Mouse (Mus musculus): ENCODE measurements around the gene Gm26938. TPM values are rescaled to one million over a fixed set of nuclear protein-coding genes. Genes with fewer than 3 reads are reported as not detected.

The Gm26938 gene
- polyA plus RNA-seq, 1 experiment from 2014 or later: not detected

DNA sequence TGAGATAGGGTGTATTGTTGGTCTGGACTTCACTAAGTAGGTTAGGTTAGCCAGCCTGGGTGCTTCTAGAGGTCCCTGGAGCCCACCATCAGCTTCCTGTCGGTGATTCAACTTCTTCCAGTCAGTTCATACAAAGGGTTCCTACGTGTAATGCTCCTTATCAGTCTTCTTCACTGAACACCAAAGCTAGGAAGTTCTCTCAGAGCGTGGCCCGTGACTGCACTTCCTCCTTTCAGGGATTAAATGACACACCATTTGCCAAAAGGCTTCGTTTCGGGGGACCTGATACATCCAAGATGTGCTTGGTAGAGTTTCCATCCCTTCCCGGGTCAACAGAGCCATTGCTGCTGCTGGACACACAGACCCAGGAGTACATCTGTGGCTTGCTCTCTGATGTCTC lies 5.9 kb upstream of the Gm26938 start:
- H3K9me3 ChIP-seq (ENCODE audit: control insufficient read depth, low read length): no peaks in the 10 kb centered on the region
- no peak overlapping the region for H3K4me3 ChIP-seq (replicated peaks; ENCODE audit: low read length)
- no peaks in the 10 kb centered on the region for H3K36me3 ChIP-seq (ENCODE audit: control insufficient read depth, insufficient read depth)
- no peaks in the 10 kb centered on the region for H3K4me1 ChIP-seq (replicated peaks; ENCODE audit: control insufficient read depth, insufficient read depth, low read length)
- H3K9ac ChIP-seq (replicated peaks; ENCODE audit: low read depth, low read length): no peak overlapping the region
- 84% methylated on average over 7 of the region's 7 CpGs for WGBS
- H3K27ac ChIP-seq (ENCODE audit: low read length): no peak overlapping the region
- 0 out of 2 replicates have a peak, but pooled peaks cover 2% of the 10 kb centered on the region for H3K27me3 ChIP-seq (replicated peaks; ENCODE audit: control insufficient read depth, insufficient read depth, low read length)
- no peak for ATAC-seq
- H3K4me2 ChIP-seq (ENCODE audit: low read length): no peak overlapping the region

GRCm38 (mm10) chr5:139830734-139831133 lies 4.5 kb upstream of the Gm26938 start:
- no peaks in the 10 kb centered on the region for H3K36me3 ChIP-seq (ENCODE audit: control insufficient read depth, insufficient read depth)
- no peaks in the 10 kb centered on the region for H3K9me3 ChIP-seq (ENCODE audit: control insufficient read depth, low read length)
- H3K27me3 ChIP-seq (replicated peaks; ENCODE audit: control insufficient read depth, insufficient read depth, low read length): no peaks in the 10 kb centered on the region
- no peak overlapping the region for H3K4me3 ChIP-seq (replicated peaks; ENCODE audit: low read length)
- no peak overlapping the region for H3K9ac ChIP-seq (replicated peaks; ENCODE audit: low read depth, low read length)
- WGBS: 88% methylated on average over 3 of the region's 3 CpGs
- H3K4me1 ChIP-seq (replicated peaks; ENCODE audit: control insufficient read depth, insufficient read depth, low read length): peaks cover 5% of the 10 kb centered on the region
- no peak for ATAC-seq
- H3K27ac ChIP-seq (ENCODE audit: low read length): no peak overlapping the region
- H3K4me2 ChIP-seq (ENCODE audit: low read length): no peak overlapping the region

- 71% methylated on average over 13 of the region's 13 CpGs for WGBS
- Histone ChIP-seq H3K4me1 (replicated peaks; ENCODE audit: control insufficient read depth, insufficient read depth, low read length) (peaks cover 17% of the 10 kb centered on the region), H3K27me3 (replicated peaks; ENCODE audit: control insufficient read depth, insufficient read depth, low read length) (no peaks in the 10 kb centered on the region), H3K9me3 (ENCODE audit: control insufficient read depth, low read length) (no peaks in the 10 kb centered on the region), H3K27ac (ENCODE audit: low read length) (no peak overlapping the region), H3K36me3 (ENCODE audit: control insufficient read depth, insufficient read depth) (no peaks in the 10 kb centered on the region), H3K4me3 (replicated peaks; ENCODE audit: low read length) (no peak overlapping the region), H3K9ac (replicated peaks; ENCODE audit: low read depth, low read length) (no peak overlapping the region), H3K4me2 (ENCODE audit: low read length) (no peak overlapping the region)
- ATAC-seq: no peak
Measured at GRCm38 (mm10) chr5:139829384-139829783, 3.2 kb upstream of the Gm26938 start.

- Histone ChIP-seq H3K4me3 (replicated peaks; ENCODE audit: low read length) (no peak overlapping the region), H3K27ac (ENCODE audit: low read length) (no peak overlapping the region), H3K9me3 (ENCODE audit: control insufficient read depth, low read length) (no peaks in the 10 kb centered on the region), H3K4me2 (ENCODE audit: low read length) (no peak overlapping the region), H3K4me1 (replicated peaks; ENCODE audit: control insufficient read depth, insufficient read depth, low read length) (peaks cover 17% of the 10 kb centered on the region), H3K36me3 (ENCODE audit: control insufficient read depth, insufficient read depth) (no peaks in the 10 kb centered on the region; the same call in 1 of the 2 replicates), H3K9ac (replicated peaks; ENCODE audit: low read depth, low read length) (no peak overlapping the region), H3K27me3 (replicated peaks; ENCODE audit: control insufficient read depth, insufficient read depth, low read length) (no peaks in the 10 kb centered on the region)
- WGBS: 100% methylated on average over 1 of the region's 1 CpGs
- no peak for ATAC-seq
Measured at GRCm38 (mm10) chr5:139827593-139827992, 1.4 kb upstream of the Gm26938 start.

DNA sequence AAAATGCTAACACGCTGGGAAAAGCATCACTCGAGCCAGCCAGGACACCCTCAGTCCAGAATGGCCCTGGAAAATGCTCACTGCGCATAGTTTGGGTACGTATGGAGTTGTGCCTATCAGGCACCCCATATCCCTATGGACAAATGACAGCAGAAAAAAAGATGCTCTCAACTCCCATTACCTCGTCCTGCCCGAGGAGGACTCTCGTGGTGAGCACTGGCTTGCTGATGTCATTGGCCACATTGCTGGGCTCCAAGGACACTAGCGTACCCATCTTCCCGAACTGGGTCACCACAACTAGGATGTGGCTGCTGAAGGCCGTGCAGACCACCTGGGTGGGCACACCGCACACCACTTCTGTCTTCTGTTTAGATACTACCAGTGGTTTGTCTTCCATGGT lies 260 bp downstream of the Gm26938 start:
- peak overlapping the region; percentile 80 for H3K9ac ChIP-seq (replicated peaks; ENCODE audit: low read depth, low read length)
- 39% methylated on average over 11 of the region's 11 CpGs for WGBS
- H3K4me3 ChIP-seq (replicated peaks; ENCODE audit: low read length): peak overlapping the region; percentile 79
- H3K4me2 ChIP-seq (ENCODE audit: low read length): peak overlapping the region; percentile 86
- H3K36me3 ChIP-seq (ENCODE audit: control insufficient read depth, insufficient read depth): peaks cover 5% of the 10 kb centered on the region
- H3K4me1 ChIP-seq (replicated peaks; ENCODE audit: control insufficient read depth, insufficient read depth, low read length): peaks cover 17% of the 10 kb centered on the region
- H3K27me3 ChIP-seq (replicated peaks; ENCODE audit: control insufficient read depth, insufficient read depth, low read length): no peaks in the 10 kb centered on the region
- ATAC-seq: 0 out of 2 replicates have a peak, but pooled peaks have one; percentile 3
- H3K27ac ChIP-seq (ENCODE audit: low read length): peak overlapping the region; percentile 87
- H3K9me3 ChIP-seq (ENCODE audit: control insufficient read depth, low read length): no peaks in the 10 kb centered on the region

- Histone ChIP-seq H3K27ac (ENCODE audit: low read length) (no peak overlapping the region), H3K4me1 (replicated peaks; ENCODE audit: control insufficient read depth, insufficient read depth, low read length) (peaks cover 17% of the 10 kb centered on the region), H3K4me2 (ENCODE audit: low read length) (peak overlapping the region; percentile 19), H3K9ac (replicated peaks; ENCODE audit: low read depth, low read length) (no peak overlapping the region), H3K27me3 (replicated peaks; ENCODE audit: control insufficient read depth, insufficient read depth, low read length) (no peaks in the 10 kb centered on the region), H3K4me3 (replicated peaks; ENCODE audit: low read length) (no peak overlapping the region), H3K9me3 (ENCODE audit: control insufficient read depth, low read length) (no peaks in the 10 kb centered on the region), H3K36me3 (ENCODE audit: control insufficient read depth, insufficient read depth) (peaks cover 5% of the 10 kb centered on the region)
- 84% methylated on average over 10 of the region's 10 CpGs for WGBS
- no peak for ATAC-seq
Measured at GRCm38 (mm10) chr5:139824531-139824930, 1.7 kb downstream of the Gm26938 start.

DNA sequence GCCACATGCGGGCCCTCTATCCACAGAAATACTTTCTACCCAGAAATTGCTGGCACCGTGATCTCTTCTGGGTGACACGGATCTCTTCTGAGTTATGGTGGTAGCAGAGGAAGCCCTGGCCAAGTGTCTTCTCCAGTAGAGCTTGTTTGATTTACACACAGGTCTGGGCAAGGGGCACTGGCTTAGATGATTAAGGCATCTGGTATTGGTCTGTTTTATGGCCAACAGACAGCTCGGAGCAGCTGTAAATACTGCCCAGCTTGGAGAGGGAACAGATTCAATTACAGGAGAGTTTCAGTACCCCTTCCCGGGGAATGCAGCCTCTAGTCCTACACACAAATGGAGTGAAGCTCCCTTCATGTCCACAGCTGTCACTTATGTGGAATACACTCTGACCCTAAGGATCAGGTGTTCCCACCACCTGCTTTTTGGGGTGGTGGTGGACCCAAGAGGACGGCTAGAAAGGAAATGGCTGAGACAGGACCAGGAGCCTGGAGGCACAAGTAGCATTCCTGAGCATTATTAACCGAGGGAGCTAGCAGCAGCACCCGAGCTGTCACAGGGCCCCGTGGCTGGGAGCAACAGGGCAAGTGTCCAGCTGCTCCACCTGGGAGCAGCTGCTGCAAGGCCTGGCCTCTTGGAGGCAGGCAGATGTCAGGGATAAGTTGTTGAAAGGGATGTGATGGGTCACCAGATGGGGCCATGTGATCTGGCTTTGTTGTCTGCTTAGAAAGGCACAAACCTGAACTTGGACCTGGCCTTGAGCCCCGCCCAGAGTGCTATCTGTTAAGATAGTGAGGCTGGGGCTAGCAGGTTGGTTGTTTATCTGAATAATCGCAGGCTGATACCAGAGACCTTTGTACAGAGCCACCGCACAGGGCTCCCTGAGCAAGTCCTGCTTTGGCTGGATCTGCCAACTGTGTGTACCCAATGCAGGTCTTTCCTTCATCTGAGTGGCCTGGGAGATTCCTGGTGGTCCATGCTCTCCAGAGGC lies 4.4 kb downstream of the Gm26938 start:
- no peaks in the 10 kb centered on the region for H3K27me3 ChIP-seq (replicated peaks; ENCODE audit: control insufficient read depth, insufficient read depth, low read length)
- peaks cover 17% of the 10 kb centered on the region for H3K4me1 ChIP-seq (replicated peaks; ENCODE audit: control insufficient read depth, insufficient read depth, low read length)
- H3K9me3 ChIP-seq (ENCODE audit: control insufficient read depth, low read length): no peaks in the 10 kb centered on the region
- WGBS: 87% methylated on average over 12 of the region's 12 CpGs
- H3K4me3 ChIP-seq (replicated peaks; ENCODE audit: low read length): no peak overlapping the region
- ATAC-seq: no peak
- H3K36me3 ChIP-seq (ENCODE audit: control insufficient read depth, insufficient read depth): peaks cover 5% of the 10 kb centered on the region
- no peak overlapping the region for H3K9ac ChIP-seq (replicated peaks; ENCODE audit: low read depth, low read length)
- no peak overlapping the region for H3K27ac ChIP-seq (ENCODE audit: low read length)
- H3K4me2 ChIP-seq (ENCODE audit: low read length): no peak overlapping the region

DNA sequence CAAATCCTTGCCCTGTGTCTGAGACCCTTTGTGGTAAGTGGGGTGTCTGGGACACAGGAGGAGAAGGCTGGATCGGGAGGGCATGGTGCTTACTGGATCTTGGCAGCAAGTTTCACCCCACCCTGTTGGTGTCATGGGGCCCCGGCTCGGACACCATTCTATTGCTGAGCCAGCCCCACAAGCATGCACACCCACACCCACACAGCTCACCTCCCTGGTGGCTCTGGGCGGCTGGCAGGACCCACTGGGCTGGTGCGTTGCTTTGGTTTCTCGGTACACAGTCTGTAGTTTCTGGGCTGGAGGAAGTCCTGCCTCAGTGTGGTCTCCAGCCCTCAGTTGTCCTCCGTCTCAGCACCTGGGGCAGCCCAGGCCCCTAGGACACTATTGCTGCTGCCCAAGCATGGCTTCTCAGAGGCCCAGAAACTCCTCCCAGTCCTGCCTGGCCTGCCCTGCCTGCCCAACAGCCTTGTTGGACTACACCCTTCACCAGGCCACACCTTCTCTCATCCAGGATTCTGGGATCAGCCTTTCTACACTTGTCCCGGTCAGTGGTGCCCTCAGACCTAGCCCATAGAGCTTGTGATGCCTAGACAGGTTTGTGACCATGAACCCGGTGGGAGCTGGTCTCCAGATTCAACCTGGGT lies 6.5 kb downstream of the Gm26938 start, which contains the start of gene Tmem184a:
Gene Tmem184a, minus strand, starts transcription at position 380 of the 644 bp plus-strand sequence.
- WGBS: 86% methylated on average over 9 of the region's 9 CpGs
- no peak within 1 kb of the TSS for H3K27ac ChIP-seq (ENCODE audit: low read length)
- no peak within 1 kb of the TSS for H3K9ac ChIP-seq (replicated peaks; ENCODE audit: low read depth, low read length)
- H3K4me1 ChIP-seq (replicated peaks; ENCODE audit: control insufficient read depth, insufficient read depth, low read length): peaks cover 3% of the 10 kb centered on the region; the same call in 1 of the 2 replicates
- peaks cover 3% of the 10 kb centered on the region for H3K27me3 ChIP-seq (replicated peaks; ENCODE audit: control insufficient read depth, insufficient read depth, low read length)
- no peaks in the 10 kb centered on the region for H3K9me3 ChIP-seq (ENCODE audit: control insufficient read depth, low read length)
- H3K4me3 ChIP-seq (replicated peaks; ENCODE audit: low read length): no peak within 1 kb of the TSS
- ATAC-seq: no peak
- peaks cover 5% of the 10 kb centered on the region for H3K36me3 ChIP-seq (ENCODE audit: control insufficient read depth, insufficient read depth)
- H3K4me2 ChIP-seq (ENCODE audit: low read length): no peak within 1 kb of the TSS

GRCm38 (mm10) chr5:139818801-139819200 lies 7.4 kb downstream of the Gm26938 start:
- Histone ChIP-seq H3K36me3 (ENCODE audit: control insufficient read depth, insufficient read depth) (peaks cover 5% of the 10 kb centered on the region), H3K9ac (replicated peaks; ENCODE audit: low read depth, low read length) (no peak overlapping the region), H3K9me3 (ENCODE audit: control insufficient read depth, low read length) (no peaks in the 10 kb centered on the region), H3K4me1 (replicated peaks; ENCODE audit: control insufficient read depth, insufficient read depth, low read length) (no peaks in the 10 kb centered on the region), H3K4me2 (ENCODE audit: low read length) (no peak overlapping the region), H3K27ac (ENCODE audit: low read length) (no peak overlapping the region), H3K4me3 (replicated peaks; ENCODE audit: low read length) (no peak overlapping the region), H3K27me3 (replicated peaks; ENCODE audit: control insufficient read depth, insufficient read depth, low read length) (peaks cover 9% of the 10 kb centered on the region)
- 56% methylated on average over 4 of the region's 4 CpGs for WGBS
- ATAC-seq: no peak
